Mouse (Mus musculus) liver (tissue): Measurements from ENCODE around the gene Lta.

ENCODE experiments used
- DNase-seq: peaks from one replicate; pipeline ENCODE4 v3.0.0-alpha.2; 2020; ENCODE audit warnings: mixed read lengths

Lta gene

GRCm38 (mm10) chr17:35204494-35205379 lies at the start of gene Lta:
Gene Lta, minus strand, starts transcription at chr17:35205351.
- no peak for DNase-seq

- DNase-seq = peak; percentile 73
Observed at GRCm38 (mm10) chr17:35254241-35255098, 49.3 kb upstream of the Lta start.

GRCm38 (mm10) chr17:35253293-35254093 lies 48.3 kb upstream of the Lta start:
- DNase-seq = no peak

DNA sequence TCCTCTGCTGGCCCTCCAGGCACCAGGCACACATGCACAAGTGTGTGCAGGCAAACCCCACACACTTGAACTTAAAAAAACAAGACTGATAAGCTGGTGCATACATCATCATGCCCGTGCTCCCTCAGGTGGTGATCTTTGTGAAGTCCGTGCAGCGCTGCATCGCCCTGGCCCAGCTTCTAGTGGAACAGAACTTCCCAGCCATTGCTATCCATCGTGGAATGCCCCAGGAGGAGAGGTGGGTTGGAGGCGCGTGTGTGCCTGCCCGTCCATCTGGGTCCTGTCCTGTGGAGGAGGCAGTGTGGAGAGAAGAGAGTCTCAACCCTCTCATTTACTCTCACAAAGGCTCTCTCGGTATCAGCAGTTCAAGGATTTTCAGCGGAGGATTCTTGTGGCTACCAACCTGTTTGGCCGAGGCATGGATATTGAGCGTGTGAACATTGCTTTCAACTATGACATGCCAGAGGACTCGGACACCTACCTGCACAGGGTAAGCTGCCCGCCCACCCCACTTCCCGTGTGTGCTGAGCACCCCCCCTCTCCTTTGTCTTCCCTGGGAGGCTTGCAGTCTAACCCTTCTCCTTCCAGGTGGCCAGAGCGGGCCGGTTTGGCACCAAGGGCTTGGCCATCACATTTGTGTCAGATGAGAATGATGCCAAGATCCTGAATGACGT lies 47.6 kb upstream of the Lta start:
- DNase-seq = no peak

DNA sequence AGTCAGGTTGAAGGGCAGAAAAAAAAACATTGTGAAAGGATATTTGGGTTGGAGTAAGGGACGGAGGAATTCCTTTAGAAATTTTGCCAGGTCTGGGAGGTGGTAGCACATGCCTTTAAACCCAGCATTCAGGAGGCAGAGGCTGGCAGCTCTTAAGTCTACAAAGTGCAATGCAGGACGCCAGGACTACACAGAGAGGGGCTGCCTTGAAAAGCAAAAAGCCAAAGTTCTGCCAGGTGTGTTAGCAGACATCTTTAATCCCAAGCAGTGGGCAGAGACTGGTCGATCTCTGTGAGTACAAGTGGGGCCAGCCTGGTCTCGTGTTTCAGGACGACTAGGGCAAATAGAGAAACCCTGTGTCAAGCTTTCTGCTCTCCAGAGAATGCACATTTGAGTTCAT lies 46.8 kb upstream of the Lta start:
- DNase-seq = no peak

DNA sequence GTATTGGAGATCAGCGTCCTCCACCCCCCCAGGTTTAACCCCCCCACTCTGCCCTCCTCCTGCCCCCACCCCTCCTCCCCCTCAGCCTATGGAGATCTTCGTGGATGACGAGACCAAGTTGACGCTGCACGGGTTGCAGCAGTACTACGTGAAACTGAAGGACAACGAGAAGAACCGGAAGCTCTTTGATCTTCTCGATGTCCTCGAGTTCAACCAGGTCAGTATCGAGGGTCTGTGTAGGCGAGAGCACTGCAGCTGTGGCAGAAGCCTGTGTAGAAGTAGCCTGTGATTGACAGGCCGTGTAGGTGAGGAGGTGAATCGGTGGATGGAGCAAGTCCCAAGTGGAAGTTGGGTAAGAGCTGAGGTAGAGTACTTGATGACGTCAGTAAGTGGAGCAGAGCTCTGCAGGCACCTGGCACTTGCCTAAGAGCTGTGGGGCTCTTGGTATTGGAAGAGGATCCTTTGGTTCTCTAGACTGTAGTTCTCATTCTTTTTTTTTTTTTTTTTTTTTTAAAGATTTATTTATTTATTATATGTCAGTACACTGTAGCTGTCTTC lies 46.1 kb upstream of the Lta start:
- DNase-seq = no peak

GRCm38 (mm10) chr17:35250348-35251120 lies 45.4 kb upstream of the Lta start:
- no peak for DNase-seq

DNA sequence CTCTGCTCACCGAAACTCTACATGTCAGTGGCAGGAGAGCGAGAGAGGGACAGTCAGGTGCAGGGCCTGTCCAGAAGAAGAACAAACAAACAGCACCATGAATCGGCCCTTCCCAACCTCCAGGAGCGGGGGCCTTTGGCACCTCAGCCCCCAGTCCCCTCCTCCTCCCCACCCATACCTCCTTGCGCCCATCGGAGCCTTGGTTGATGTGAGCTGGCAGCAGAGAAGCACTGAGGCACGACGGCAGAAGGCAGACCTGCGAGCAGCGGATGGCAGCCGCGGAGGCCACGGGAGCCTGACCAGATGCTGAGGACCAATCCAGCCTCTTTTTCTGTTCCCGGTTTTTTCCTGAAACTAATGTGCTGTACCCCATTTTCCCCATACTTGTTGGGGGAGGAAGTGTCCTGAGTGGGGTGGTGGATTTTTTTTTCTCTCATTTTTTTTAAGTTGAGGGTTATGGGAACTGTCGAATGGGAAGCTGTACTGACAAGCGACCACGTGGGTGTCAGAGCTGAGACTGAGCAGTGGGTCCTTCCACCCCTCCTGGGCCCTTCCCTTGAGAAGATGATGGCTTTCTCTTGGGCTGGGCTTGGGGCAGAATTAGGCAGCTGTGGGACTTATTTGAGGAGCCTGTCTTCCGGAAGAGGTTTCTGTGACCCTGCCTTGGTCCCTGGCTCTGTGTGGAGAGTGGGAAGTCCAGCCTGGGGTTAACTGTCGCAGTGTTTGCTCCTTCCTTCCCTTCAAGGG lies 44.5 kb upstream of the Lta start:
- DNase-seq = no peak

GRCm38 (mm10) chr17:35248986-35249385 lies 43.8 kb upstream of the Lta start:
- no peak for DNase-seq

- DNase-seq = no peak
Observed at GRCm38 (mm10) chr17:35247144-35247543, 42.0 kb upstream of the Lta start.

GRCm38 (mm10) chr17:35245731-35246623 lies 40.8 kb upstream of the Lta start:
- DNase-seq = no peak

- no peak for DNase-seq
Observed at GRCm38 (mm10) chr17:35244999-35245398, 39.8 kb upstream of the Lta start.

DNA sequence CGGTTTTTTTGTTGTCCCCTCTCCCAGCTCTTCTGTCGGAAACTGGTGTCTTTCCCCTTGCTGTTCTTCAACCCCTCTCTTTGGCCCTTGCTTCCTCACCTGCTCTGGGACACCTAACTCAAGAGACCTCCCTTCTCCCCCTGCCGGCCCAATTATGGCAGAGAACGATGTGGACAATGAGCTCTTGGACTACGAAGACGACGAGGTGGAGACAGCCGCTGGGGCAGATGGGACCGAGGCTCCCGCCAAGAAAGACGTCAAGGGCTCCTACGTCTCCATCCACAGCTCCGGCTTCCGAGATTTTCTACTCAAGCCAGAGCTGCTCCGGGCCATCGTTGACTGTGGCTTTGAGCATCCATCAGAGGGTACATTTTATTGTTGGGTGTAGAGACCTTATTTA lies 37.9 kb upstream of the Lta start:
- peak; percentile 54 for DNase-seq

- peak; percentile 78 for DNase-seq
Observed at GRCm38 (mm10) chr17:35242015-35242941, 37.1 kb upstream of the Lta start.

DNA sequence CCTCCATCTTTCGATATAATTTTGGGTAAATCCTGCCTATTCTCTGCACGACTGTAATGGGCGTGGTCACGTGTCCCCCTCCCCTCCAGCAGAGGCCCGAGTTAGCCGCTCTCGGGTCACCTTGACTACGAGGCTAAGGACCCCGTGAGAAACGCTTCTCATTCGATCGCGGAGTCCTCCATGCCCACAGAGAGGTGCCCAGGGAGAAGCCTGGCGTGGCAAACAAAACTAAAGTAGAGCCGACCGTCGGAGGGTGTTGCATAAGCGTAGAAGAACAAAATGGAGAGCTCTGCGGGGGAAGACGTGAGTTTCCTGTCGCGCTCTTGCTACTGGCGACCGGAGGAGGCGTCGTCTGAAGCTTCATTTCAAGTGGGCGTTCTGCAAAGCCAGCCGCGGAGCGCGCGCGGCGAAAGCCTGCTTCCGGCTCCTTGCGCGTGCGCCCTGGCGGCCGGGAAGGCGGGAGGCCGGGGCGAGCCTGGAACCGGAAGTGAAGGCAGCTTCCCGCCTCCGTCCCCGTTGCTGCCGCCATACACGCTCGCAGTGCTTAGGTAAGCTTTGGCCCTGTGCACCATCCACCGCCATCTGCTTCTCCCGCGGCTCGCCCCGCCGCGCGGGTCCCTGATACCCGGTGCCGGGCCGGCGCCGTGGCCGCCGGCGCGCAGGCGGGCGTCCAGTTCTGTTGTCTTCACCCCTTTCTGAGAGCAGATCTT lies 36.3 kb upstream of the Lta start, which contains the start of gene Ddx39b:
TSS of gene Ddx39b (plus strand) at position 442 of the 710 bp plus-strand sequence.
- peak; percentile 95 for DNase-seq

DNA sequence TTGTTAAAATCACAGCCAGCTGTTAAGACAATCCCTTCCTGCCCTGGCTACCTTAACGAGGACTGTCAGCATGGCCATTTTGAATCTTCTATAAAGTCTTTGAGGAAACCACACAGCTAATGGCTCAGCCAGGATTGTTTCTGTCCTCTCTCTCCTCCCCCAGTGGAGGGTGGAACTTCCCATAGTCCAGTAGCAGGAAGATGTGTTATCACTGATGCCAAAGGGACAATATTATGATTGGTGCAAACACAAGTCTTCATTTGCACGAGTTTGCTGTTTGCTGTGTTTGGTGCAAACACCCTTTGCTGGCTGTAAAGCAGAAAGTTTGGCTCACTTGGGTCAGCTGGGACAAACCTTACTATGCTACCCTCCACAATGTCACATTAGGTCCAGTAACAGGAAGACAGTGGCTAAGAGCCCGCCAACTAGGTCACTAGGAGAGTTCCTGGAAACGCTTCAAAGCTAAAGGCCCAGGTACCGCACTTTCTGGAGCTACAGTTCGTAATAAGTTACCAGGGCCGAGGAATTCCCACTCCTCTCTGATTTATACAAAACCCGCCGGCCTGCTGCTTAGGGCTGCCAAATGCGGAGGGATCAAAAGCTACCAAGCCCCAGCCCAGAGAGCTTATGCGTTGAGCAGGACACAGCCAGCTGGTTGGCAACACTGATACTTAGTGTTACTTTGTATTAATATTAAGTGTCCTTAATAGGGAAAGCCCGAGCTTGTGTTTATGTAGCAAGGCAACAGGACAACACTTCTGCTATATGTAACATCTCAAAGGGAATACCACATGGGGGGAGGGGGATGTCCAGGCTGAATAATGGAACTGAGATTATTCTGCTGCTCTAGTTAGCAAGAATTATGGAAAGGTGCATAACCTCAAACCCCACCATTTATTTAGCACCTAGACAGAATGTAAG lies 35.5 kb upstream of the Lta start:
- no peak for DNase-seq
